Mouse (Mus musculus) forebrain, postnatal 0 days (tissue): ENCODE measurements around the gene Hk3. TPM values are rescaled to one million over a fixed set of nuclear protein-coding genes. Genes with fewer than 3 reads are reported as not detected.

ENCODE experiments used
- ATAC-seq: fragments of 200-750 bp; cut with Nextera tagmentation; 2 replicates; pipeline ENCODE4 v1.8.0; 2017; ENCODE audit warnings: mild to moderate bottlenecking, moderate library complexity
- DNase-seq: peaks from one replicate; pipeline ENCODE4 v3.0.0-alpha.2; 2015
- H3K27ac ChIP-seq: fragments of 300-500 bp; sonication (generic); 2 replicates; pipeline ENCODE4 v1.5.1; 2014; ENCODE audit warnings: low read depth, mild to moderate bottlenecking, antibody characterized with exemption, low read length, moderate library complexity, mixed read lengths
- H3K27me3 ChIP-seq: fragments of 300-500 bp; sonication (generic); 2 replicates; pipeline ENCODE4 v1.6.1; 2014; ENCODE audit warnings: mild to moderate bottlenecking, low read length, mixed read lengths; ENCODE audit not compliant: insufficient read depth
- H3K36me3 ChIP-seq: fragments of 300-500 bp; sonication (generic); 2 replicates; pipeline ENCODE4 v1.6.1; 2014; ENCODE audit warnings: mild to moderate bottlenecking, moderate library complexity; ENCODE audit not compliant: insufficient read depth
- H3K4me1 ChIP-seq: fragments of 300-500 bp; sonication (generic); 2 replicates; pipeline ENCODE4 v1.6.1; 2014; ENCODE audit warnings: antibody characterized with exemption; ENCODE audit not compliant: insufficient read depth
- H3K4me2 ChIP-seq: fragments of 300-500 bp; sonication (generic); 2 replicates; pipeline ENCODE4 v1.6.1; 2014; ENCODE audit warnings: low read depth, mild to moderate bottlenecking, moderate library complexity
- H3K4me3 ChIP-seq: fragments of 300-500 bp; sonication (generic); 2 replicates; pipeline ENCODE4 v1.5.1; 2014; ENCODE audit warnings: low read depth, low read length, mixed read lengths
- H3K9ac ChIP-seq: fragments of 300-500 bp; sonication (generic); 2 replicates; pipeline ENCODE4 v1.6.1; 2014; ENCODE audit warnings: mild to moderate bottlenecking
- H3K9me3 ChIP-seq: fragments of 300-500 bp; sonication (generic); 2 replicates; pipeline ENCODE4 v1.6.1; 2016; ENCODE audit warnings: low read length
- CTCF ChIP-seq: sonication (generic); IDR thresholded peaks from 2 replicates; pipeline ENCODE4 v1.5.1; 2016; ENCODE audit warnings: antibody characterized with exemption, control low read depth, low read depth
- WGBS: fragments of 180-500 bp; shearing (Covaris S2); extraction: QIAGEN DNeasy Blood & Tissue Kit; methylation state at CpG from one replicate; pipeline ENCODE4 v1.1.7; 2014; 5-methylcytosine and 5-hydroxymethylcytosine counted together
- polyA plus RNA-seq: library from polyadenylated mRNA; unstranded; fragments of >200 nt; fragmentation: Nextera tagmentation; extraction: Ambion mirVana; gene quantifications from 2 replicates; pipeline ENCODE4 v1.2.1, GENCODE M21; 2015
- total RNA-seq: library from RNA; depleted of rRNA; stranded (reverse); fragments of >200 nt; gene quantifications from 2 replicates; pipeline ENCODE4 v1.2.3, GENCODE M21; 2014

Hk3 gene
- total and polyA plus RNA-seq, 2 experiments from 2014 or later = 0.65 to 0.76 TPM

DNA sequence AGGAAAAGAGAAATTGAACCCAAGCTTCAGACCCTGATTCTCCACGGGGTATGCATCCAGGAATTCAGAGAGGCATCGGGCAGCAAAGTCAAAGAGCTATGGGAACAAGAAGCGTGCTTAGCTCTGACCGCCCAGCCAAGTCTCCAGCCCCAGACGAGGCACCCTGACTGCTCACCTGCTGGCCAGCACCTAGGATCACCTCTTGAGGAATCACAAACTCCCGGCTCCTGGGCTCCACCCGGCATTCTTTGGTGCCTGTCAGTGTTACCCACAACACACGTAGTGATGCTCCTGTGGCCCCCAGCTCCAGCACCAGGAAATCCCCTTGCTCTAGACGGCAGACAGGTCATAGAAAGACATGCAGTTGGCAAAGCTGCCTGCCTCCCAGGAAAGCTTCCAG is 6.7 kb downstream of the Hk3 start:
- no peak for DNase-seq
- Histone ChIP-seq H3K4me2 (no peak overlapping the region), H3K9ac (no peak overlapping the region), H3K27ac (no peak overlapping the region), H3K4me1 (no peaks in the 10 kb centered on the region), H3K9me3 (no peaks in the 10 kb centered on the region), H3K27me3 (no peaks in the 10 kb centered on the region), H3K4me3 (no peak overlapping the region), H3K36me3 (no peaks in the 10 kb centered on the region)
- TF ChIP-seq CTCF = no peak
- 62% methylated on average over 9 of the region's 9 CpGs for WGBS
- ATAC-seq = no peak

DNA sequence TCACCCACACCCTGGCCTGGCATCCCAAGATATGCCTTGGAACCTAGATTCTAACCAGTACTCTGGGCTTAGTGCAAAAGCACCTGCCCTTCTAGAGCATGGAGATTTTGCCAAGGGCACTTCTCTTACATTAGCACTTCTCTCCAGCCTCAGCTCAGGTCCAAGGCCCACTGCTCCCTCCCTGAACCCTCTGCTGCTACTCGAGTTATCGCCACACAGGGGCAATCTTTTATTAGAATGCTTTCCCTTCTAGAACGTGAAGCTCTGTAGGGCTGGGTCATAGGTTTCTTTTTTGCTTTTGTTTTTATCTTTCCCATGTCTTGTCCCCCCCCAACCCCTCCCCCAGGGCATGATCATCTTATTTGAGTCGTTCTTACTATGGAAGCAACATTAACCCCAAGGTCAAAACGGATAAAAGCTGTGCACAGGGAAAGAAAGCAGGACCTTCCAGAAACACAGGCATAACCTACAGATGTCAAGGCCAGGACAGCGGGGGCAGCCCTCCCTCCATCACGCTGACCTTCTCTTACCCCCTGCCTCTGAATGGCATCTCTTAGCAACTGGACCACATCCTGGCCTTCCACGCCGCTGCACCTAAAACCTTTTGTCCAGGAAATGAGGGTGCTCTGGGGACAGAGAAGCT is 7.4 kb downstream of the Hk3 start:
- Histone ChIP-seq H3K9me3 (no peaks in the 10 kb centered on the region), H3K4me1 (no peaks in the 10 kb centered on the region), H3K4me3 (no peak overlapping the region), H3K9ac (no peak overlapping the region), H3K4me2 (no peak overlapping the region), H3K27me3 (no peaks in the 10 kb centered on the region), H3K27ac (no peak overlapping the region), H3K36me3 (no peaks in the 10 kb centered on the region)
- ATAC-seq = no peak
- peak; percentile 48 for TF ChIP-seq CTCF
- no peak for DNase-seq
- 20% methylated on average over 9 of the region's 9 CpGs for WGBS

DNA sequence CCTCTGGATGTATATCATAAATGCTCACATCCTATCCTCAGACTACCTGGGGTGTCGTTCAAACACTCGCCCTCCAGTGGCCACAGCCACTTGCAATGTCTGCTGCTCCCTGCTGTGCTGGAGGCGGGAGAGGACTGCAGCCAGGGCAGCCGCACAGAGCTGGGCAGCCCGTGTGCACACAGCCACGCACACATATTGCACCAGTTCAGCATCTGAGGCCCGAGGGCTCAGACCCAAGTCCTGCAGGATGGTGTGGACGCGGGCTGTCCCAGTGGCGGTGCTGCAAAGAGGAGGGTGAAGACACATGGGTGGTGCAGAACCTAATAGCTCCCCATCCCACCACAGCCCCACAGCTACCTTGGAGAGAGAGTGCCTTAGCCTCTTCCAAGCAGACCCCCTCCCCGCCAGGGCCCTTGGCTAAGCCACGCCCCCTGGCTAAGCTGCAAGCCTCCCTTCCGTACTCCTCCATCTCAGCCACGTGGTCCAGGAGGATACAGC is 9.2 kb downstream of the Hk3 start:
- peak; percentile 32; the same call in 1 of the 2 replicates for ATAC-seq
- Histone ChIP-seq H3K9ac (no peak overlapping the region), H3K4me2 (no peak overlapping the region), H3K27ac (no peak overlapping the region), H3K4me1 (peaks cover 3% of the 10 kb centered on the region; the same call in 1 of the 2 replicates), H3K36me3 (no peaks in the 10 kb centered on the region), H3K9me3 (no peaks in the 10 kb centered on the region), H3K4me3 (no peak overlapping the region), H3K27me3 (no peaks in the 10 kb centered on the region)
- WGBS = 5% methylated on average over 14 of the region's 14 CpGs
- DNase-seq = peak; percentile 41
- TF ChIP-seq CTCF = peak; percentile 60

DNA sequence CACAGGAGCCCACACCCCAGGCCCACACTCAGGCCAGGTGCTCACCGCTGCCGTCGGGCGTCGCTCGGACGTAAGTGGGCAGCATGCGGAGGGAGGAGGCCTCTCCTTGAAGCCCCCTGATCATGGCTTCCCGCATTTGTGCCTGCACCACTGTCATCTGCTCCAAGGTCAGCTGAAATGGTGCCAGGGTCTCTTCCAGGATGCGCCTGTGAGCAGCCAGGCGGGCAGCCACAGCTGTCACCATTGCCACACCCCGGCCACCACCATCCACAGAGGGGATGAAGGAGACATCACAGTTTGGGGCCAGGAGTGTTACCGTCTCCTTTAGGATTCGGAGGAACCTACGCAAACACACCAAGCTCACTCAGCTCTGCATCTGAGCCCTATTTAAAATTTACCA is 10.1 kb downstream of the Hk3 start:
- peaks cover 3% of the 10 kb centered on the region; the same call in 1 of the 2 replicates for H3K4me1 ChIP-seq
- no peak overlapping the region for H3K4me2 ChIP-seq
- no peak for DNase-seq
- WGBS = 93% methylated on average over 15 of the region's 15 CpGs
- no peak overlapping the region for H3K9ac ChIP-seq
- H3K27ac ChIP-seq = no peak overlapping the region
- H3K9me3 ChIP-seq = no peaks in the 10 kb centered on the region
- peaks cover 4% of the 10 kb centered on the region; the same call in 1 of the 2 replicates for H3K36me3 ChIP-seq
- no peak for TF ChIP-seq CTCF
- H3K4me3 ChIP-seq = no peak overlapping the region
- H3K27me3 ChIP-seq = no peaks in the 10 kb centered on the region
- no peak for ATAC-seq

DNA sequence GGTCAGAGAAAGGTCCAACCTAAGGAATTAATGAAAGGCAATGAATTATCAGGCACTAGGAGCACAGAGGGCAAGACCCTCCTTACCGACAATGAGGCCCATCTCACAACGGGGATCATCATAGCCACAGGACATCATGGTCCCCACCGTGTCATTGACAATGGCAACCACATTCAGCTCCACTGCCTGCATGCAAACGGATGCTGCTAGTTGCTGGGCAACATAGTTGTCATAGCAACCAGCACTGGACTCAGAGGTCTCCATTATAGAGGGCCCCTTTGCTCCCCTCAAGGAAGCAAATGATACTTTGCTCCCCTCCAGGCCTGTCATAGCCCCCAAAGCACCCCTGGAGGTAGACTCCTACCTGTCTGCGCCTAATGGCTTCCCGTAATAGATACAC is 12.6 kb downstream of the Hk3 start:
- Histone ChIP-seq H3K27ac (no peak overlapping the region), H3K4me3 (no peak overlapping the region), H3K4me2 (no peak overlapping the region), H3K9ac (no peak overlapping the region), H3K4me1 (peaks cover 3% of the 10 kb centered on the region; the same call in 1 of the 2 replicates), H3K9me3 (no peaks in the 10 kb centered on the region), H3K36me3 (peaks cover 25% of the 10 kb centered on the region), H3K27me3 (no peaks in the 10 kb centered on the region)
- TF ChIP-seq CTCF = no peak
- peak; percentile 73 for DNase-seq
- WGBS = 32% methylated on average over 6 of the region's 6 CpGs
- ATAC-seq = peak; percentile 80

DNA sequence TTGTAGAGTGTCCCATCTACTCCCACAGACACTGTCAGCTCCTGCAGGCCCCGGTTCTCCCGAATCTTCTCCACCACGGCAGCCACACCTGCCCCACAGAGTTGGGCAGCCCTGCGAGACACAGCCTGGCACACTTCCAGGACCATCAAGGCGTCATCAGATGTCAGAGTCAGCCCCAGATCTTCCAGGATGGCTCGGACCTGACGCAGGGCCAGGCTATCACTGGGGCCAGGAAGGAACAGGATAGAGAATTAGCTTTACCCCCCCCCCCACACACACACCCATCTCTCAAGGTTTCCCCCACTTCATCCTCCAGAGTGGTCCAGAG is 14.8 kb downstream of the Hk3 start:
- 60% methylated on average over 7 of the region's 7 CpGs for WGBS

DNA sequence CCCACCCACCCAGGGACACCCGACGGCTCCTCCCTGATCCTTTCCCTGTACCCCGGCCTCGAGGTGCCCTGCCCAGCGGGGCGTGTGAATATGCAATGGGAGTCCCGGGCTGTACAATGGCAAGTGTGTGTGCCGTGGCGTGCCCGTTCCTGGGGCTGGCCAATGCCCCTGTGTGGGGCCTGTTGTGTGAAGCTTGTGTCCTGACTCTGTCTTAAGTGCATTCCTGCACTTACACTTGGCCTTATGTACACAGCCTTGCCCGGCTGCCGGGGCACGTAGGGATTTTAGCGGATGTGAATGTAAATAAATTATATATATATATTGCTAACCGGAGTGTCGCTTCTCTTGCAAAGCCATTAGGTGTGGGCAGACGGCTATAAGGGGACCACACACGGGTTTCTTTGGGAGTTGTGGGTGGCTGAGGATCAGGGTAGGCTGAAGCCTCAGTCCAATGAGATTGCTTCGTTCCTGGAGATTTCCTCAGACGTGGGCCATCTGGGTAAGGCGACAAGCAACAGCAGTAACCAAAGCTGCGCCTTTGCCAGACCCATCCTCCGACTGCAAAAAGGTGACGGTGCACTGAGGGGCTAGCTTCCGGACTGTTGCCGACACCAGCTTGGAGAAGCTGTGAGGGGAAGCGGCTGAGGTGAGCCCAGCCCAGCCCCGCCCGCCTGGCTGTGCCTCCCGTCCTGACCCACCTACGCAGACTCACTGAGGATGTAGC is 15.3 kb downstream of the Hk3 start:
- Histone ChIP-seq H3K27me3 (no peaks in the 10 kb centered on the region), H3K9ac (no peak overlapping the region), H3K27ac (no peak overlapping the region), H3K4me3 (no peak overlapping the region), H3K4me2 (no peak overlapping the region), H3K9me3 (no peaks in the 10 kb centered on the region), H3K4me1 (peaks cover 3% of the 10 kb centered on the region; the same call in 1 of the 2 replicates), H3K36me3 (peaks cover 37% of the 10 kb centered on the region)
- no peak for TF ChIP-seq CTCF
- ATAC-seq (no peak), DNase-seq (no peak)
- 66% methylated on average over 31 of the region's 31 CpGs for WGBS

More for the DNA sequence above, 14.8 kb downstream of the Hk3 start:
- no peak overlapping the region for H3K27ac ChIP-seq
- H3K36me3 ChIP-seq = peaks cover 33% of the 10 kb centered on the region
- ATAC-seq = no peak
- H3K9ac ChIP-seq = no peak overlapping the region
- no peak for DNase-seq
- H3K4me2 ChIP-seq = no peak overlapping the region
- H3K4me3 ChIP-seq = no peak overlapping the region
- H3K27me3 ChIP-seq = no peaks in the 10 kb centered on the region
- H3K4me1 ChIP-seq = peaks cover 3% of the 10 kb centered on the region; the same call in 1 of the 2 replicates
- no peak for TF ChIP-seq CTCF
- no peaks in the 10 kb centered on the region for H3K9me3 ChIP-seq
